Mouse (Mus musculus) inflammation-experienced regulatory T-cells (primary cell): ENCODE measurements around the gene Kcnip4. TPM values are rescaled to one million over a fixed set of nuclear protein-coding genes. Genes with fewer than 3 reads are reported as not detected.

ENCODE experiments used
- polyA plus RNA-seq, 2 experiments: library from polyadenylated mRNA; unstranded; fragments of 100-300 nt; shearing (Covaris generic); gene quantifications; one replicate each; pipeline ENCODE4 v1.2.1; 2017

Kcnip4 gene
- under 1 TPM; 0.43 to 0.71 TPM for polyA plus RNA-seq

GRCm38 (mm10) chr5:49524394-49525241 lies at the start of gene Kcnip4:
Gene Kcnip4, minus strand, starts transcription at chr5:49524907.

